Mouse (Mus musculus): ENCODE data around the gene Fam221a. TPM values are rescaled to one million over a fixed set of nuclear protein-coding genes. Genes with fewer than 3 reads are reported as not detected.
"Not testable (repeated sequence)": the region's sequence is repeated elsewhere in the genome, so short reads cannot be mapped to it uniquely, and the experiment has no call there.

Gene Fam221a
- polyA plus RNA-seq, 1 experiment from 2014 or later, result 4.5 TPM

DNA sequence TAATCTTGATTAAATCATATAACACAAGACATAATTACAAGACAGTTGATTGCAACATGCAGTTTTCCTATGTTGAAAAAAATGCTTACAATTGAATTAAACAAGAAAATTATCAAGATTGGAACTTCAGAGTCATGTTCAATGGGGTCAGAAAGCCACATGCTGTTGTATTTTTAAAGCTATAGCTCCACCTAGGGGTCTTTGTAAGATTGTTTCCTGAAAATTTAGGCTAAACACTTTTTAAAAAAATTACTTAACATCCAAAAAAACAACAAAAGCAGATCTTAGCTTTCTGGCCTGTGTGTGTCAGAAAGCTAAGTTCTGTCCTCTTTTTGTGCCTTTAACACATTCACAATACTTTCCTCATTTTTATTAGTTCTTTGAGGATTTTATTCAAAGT, 30.8 kb downstream of the Fam221a start:
- no peak overlapping the region for H3K4me2 ChIP-seq (replicated peaks)
- H3K9ac ChIP-seq (replicated peaks), result no peak overlapping the region
- no peaks in the 10 kb centered on the region for H3K9me3 ChIP-seq
- H3K36me3 ChIP-seq, result no peaks in the 10 kb centered on the region
- no peaks in the 10 kb centered on the region for H3K4me1 ChIP-seq
- H3K27ac ChIP-seq (replicated peaks), result no peak overlapping the region
- no peak overlapping the region for H3K4me3 ChIP-seq
- no peaks in the 10 kb centered on the region for H3K27me3 ChIP-seq
- no peak for ATAC-seq (replicated peaks)

DNA sequence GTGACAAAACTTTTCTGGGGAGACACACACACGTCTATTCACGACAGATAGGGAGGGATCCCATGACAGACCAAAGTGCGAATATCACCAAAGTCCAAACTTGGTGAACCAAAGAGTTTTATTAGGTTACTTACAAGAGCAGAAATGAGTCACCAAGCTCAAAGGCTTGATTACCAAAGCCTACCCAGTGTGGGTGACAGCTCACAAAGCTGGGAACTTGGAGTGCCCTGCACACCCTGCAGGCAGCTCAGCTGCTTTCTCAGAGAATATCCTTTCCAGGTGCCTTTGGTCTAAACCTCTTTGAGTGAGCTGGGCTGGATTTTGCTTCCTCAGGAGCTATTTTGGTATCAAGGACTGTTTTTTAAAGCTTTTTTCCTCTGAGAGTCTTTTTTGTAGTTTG, 43.3 kb downstream of the Fam221a start:
- Histone ChIP-seq H3K27me3 (no peaks in the 10 kb centered on the region), H3K4me2 (replicated peaks) (no peak overlapping the region), H3K27ac (replicated peaks) (no peak overlapping the region), H3K4me3 (no peak overlapping the region), H3K9me3 (no peaks in the 10 kb centered on the region), H3K9ac (replicated peaks) (no peak overlapping the region), H3K4me1 (no peaks in the 10 kb centered on the region), H3K36me3 (no peaks in the 10 kb centered on the region)
- ATAC-seq (replicated peaks), result no peak
- WGBS, result 87% methylated on average over 3 of the region's 3 CpGs

DNA sequence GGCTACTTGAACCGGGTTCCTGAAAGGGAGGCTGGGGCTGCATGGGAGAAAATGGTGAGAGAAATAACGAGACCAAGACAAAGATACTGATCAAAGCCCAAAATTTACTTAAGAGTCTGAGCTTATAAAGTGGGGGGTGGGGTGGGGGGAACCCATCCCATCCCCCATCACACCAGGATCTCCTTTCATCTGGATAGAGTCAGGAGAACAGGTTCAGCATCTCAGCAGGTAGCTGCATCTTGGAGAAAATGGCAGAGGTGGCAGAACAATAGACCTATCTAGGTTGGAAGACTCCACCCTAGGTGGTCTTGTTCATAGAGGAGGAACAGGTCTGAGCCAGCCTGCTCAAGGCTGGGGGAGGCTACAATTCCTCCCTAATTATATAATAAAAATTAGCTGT, 45.4 kb downstream of the Fam221a start:
- not testable (repeated sequence) for H3K4me3 ChIP-seq; H3K4me2 ChIP-seq (replicated peaks); H3K36me3 ChIP-seq; H3K4me1 ChIP-seq; H3K27me3 ChIP-seq; H3K9ac ChIP-seq (replicated peaks); ATAC-seq (replicated peaks); H3K9me3 ChIP-seq; H3K27ac ChIP-seq (replicated peaks)
- WGBS, result 54% methylated on average over 2 of the region's 2 CpGs

DNA sequence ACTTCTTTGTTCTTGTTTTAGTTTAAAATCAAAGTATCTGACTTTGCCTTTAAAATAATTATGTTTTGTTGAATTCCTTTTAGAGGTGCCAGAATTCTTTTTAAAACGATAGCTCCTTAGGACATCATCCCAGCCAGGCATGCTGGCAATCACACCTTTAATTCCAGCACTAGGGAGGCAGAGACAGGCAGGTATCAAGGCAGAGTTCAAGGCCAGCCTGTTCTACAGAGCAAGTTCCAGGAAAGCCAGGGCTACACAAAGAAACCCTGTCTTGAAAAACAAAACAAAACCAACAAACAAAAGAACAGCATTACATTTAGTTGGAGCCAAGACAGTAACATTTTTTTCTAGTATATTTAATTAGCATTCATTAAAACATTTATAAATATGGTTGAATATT, 48.4 kb downstream of the Fam221a start:
- Histone ChIP-seq H3K27ac (replicated peaks) (no peak overlapping the region), H3K36me3 (no peaks in the 10 kb centered on the region)
- 74% methylated on average over 1 of the region's 1 CpGs for WGBS

DNA sequence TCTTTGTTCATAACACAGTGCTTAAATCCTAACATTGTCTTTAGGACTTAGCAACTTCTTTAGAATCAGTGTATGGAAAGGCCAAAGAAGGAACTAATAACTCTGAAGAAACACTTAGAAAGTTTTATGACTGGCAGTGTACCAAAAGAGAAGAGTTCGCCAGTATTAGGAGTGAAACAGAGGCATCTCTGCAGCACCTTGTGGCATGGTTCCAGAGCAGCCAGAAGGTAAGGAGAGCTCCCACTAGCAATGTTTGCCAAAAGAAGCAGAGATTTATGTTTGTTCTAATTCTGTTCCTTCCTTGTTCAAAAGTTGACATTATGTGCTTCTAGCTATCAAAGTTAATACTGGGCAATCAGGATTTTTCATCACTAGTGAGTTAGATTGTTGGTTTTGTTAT, 69.8 kb downstream of the Fam221a start:
- 61% methylated on average over 1 of the region's 1 CpGs for WGBS
- Histone ChIP-seq H3K27me3 (no peaks in the 10 kb centered on the region), H3K9me3 (no peaks in the 10 kb centered on the region), H3K4me1 (no peaks in the 10 kb centered on the region), H3K36me3 (no peaks in the 10 kb centered on the region), H3K9ac (replicated peaks) (no peak overlapping the region), H3K4me3 (no peak overlapping the region), H3K4me2 (replicated peaks) (no peak overlapping the region), H3K27ac (replicated peaks) (no peak overlapping the region)
- ATAC-seq (replicated peaks), result no peak

More for the DNA sequence above, 48.4 kb downstream of the Fam221a start:
- Histone ChIP-seq H3K9ac (replicated peaks) (no peak overlapping the region), H3K27me3 (no peaks in the 10 kb centered on the region), H3K4me1 (no peaks in the 10 kb centered on the region), H3K4me3 (no peak overlapping the region), H3K9me3 (no peaks in the 10 kb centered on the region), H3K4me2 (replicated peaks) (no peak overlapping the region)
- no peak for ATAC-seq (replicated peaks)

Other genes starting within 250 kb of the Fam221a start
- 36.5 and 39.8 TPM in 2 replicates for gene Igf2bp3, start 152.8 kb upstream of the Fam221a start, polyA plus RNA-seq (2015; fragmentation: Nextera tagmentation; extraction: Ambion mirVana)
- gene Tra2a, start 103.7 kb upstream of the Fam221a start, polyA plus RNA-seq (2015; fragmentation: Nextera tagmentation; extraction: Ambion mirVana), result 147 and 152 TPM in 2 replicates
- 8.7 and 10.5 TPM in 2 replicates for gene Ccdc126, start 48.5 kb upstream of the Fam221a start, polyA plus RNA-seq (2015; fragmentation: Nextera tagmentation; extraction: Ambion mirVana)
- 0.06 and 0.10 TPM in 2 replicates for gene Stk31, start 27.9 kb downstream of the Fam221a start, polyA plus RNA-seq (2015; fragmentation: Nextera tagmentation; extraction: Ambion mirVana)

Measured in forebrain, embryonic 15.5 days (tissue).